Mouse (Mus musculus) stomach, postnatal 0 days (tissue): ENCODE data around the gene Art4.

Experiments used
- CTCF ChIP-seq: IDR thresholded peaks from 2 replicates; pipeline ENCODE4 v1.5.1; 2016; ENCODE audit warnings: antibody characterized with exemption, low read depth, mild to moderate bottlenecking, moderate library complexity
- EP300 ChIP-seq: optimal IDR thresholded peaks from 2 replicates; pipeline ENCODE3; 2016; ENCODE audit warnings: antibody characterized with exemption

GRCm38 (mm10) chr6:136901010-136901409 lies 43.5 kb upstream of the Art4 start:
- TF ChIP-seq CTCF (no peak), EP300 (no peak)
